Mouse (Mus musculus): ENCODE measurements at regions not wholly inside any gene's neighbourhood (a gene's known extent, or its start where the extent isn't known, plus 50 kb on each side); places are given as distances from the start of the nearest gene placed in this dataset.

GRCm38 (mm10) chr15:96928692-96929091 is 127.1 kb downstream of the Slc38a4 start:
- H3K36me3 ChIP-seq (ENCODE audit: control insufficient read depth, insufficient read depth, low read length): no peaks in the 10 kb centered on the region
- no peak overlapping the region for H3K9ac ChIP-seq (replicated peaks; ENCODE audit: low read depth, low read length)
- WGBS: 64% methylated on average over 4 of the region's 4 CpGs
- H3K9me3 ChIP-seq (ENCODE audit: control insufficient read depth, low read depth, low read length): no peaks in the 10 kb centered on the region
- H3K27me3 ChIP-seq (ENCODE audit: control insufficient read depth, insufficient read depth, low read length): no peaks in the 10 kb centered on the region
- ATAC-seq (ENCODE audit: insufficient number of reproducible peaks, insufficient read depth, low FRiP score, low read depth): peak; percentile 65; the same call in 1 of the 2 replicates
- H3K4me3 ChIP-seq (ENCODE audit: low read depth, low read length): no peak overlapping the region
- H3K4me2 ChIP-seq (replicated peaks; ENCODE audit: low read depth, low read length): no peak overlapping the region
- no peak overlapping the region for H3K27ac ChIP-seq (ENCODE audit: low read length)
- no peaks in the 10 kb centered on the region for H3K4me1 ChIP-seq (ENCODE audit: control insufficient read depth, insufficient read depth, low read length)

- Histone ChIP-seq H3K4me3 (ENCODE audit: low read depth, low read length) (no peak overlapping the region), H3K27ac (ENCODE audit: low read length) (no peak overlapping the region), H3K9ac (replicated peaks; ENCODE audit: low read depth, low read length) (no peak overlapping the region), H3K36me3 (ENCODE audit: control insufficient read depth, insufficient read depth, low read length) (no peaks in the 10 kb centered on the region), H3K27me3 (ENCODE audit: control insufficient read depth, insufficient read depth, low read length) (no peaks in the 10 kb centered on the region), H3K4me2 (replicated peaks; ENCODE audit: low read depth, low read length) (no peak overlapping the region), H3K4me1 (ENCODE audit: control insufficient read depth, insufficient read depth, low read length) (no peaks in the 10 kb centered on the region), H3K9me3 (ENCODE audit: control insufficient read depth, low read depth, low read length) (no peaks in the 10 kb centered on the region)
- 92% methylated on average over 4 of the region's 4 CpGs for WGBS
- ATAC-seq (ENCODE audit: insufficient number of reproducible peaks, insufficient read depth, low FRiP score, low read depth): no peak
These were observed 128.1 kb downstream of the Slc38a4 start for GRCm38 (mm10) chr15:96927674-96928073.

GRCm38 (mm10) chr15:96926660-96927059 is 129.1 kb downstream of the Slc38a4 start:
- Histone ChIP-seq H3K4me1 (ENCODE audit: control insufficient read depth, insufficient read depth, low read length) (no peaks in the 10 kb centered on the region), H3K27ac (ENCODE audit: low read length) (no peak overlapping the region), H3K36me3 (ENCODE audit: control insufficient read depth, insufficient read depth, low read length) (no peaks in the 10 kb centered on the region), H3K9ac (replicated peaks; ENCODE audit: low read depth, low read length) (no peak overlapping the region), H3K4me3 (ENCODE audit: low read depth, low read length) (no peak overlapping the region), H3K9me3 (ENCODE audit: control insufficient read depth, low read depth, low read length) (no peaks in the 10 kb centered on the region), H3K4me2 (replicated peaks; ENCODE audit: low read depth, low read length) (no peak overlapping the region), H3K27me3 (ENCODE audit: control insufficient read depth, insufficient read depth, low read length) (no peaks in the 10 kb centered on the region)
- no peak for ATAC-seq (ENCODE audit: insufficient number of reproducible peaks, insufficient read depth, low FRiP score, low read depth)
- 69% methylated on average over 1 of the region's 1 CpGs for WGBS

- no peak overlapping the region for H3K4me2 ChIP-seq (replicated peaks; ENCODE audit: low read depth, low read length)
- H3K4me3 ChIP-seq (ENCODE audit: low read depth, low read length): no peak overlapping the region
- no peaks in the 10 kb centered on the region for H3K27me3 ChIP-seq (ENCODE audit: control insufficient read depth, insufficient read depth, low read length)
- no peak for ATAC-seq (ENCODE audit: insufficient number of reproducible peaks, insufficient read depth, low FRiP score, low read depth)
- no peaks in the 10 kb centered on the region for H3K9me3 ChIP-seq (ENCODE audit: control insufficient read depth, low read depth, low read length)
- no peak overlapping the region for H3K27ac ChIP-seq (ENCODE audit: low read length)
- WGBS: 89% methylated on average over 7 of the region's 7 CpGs
- H3K4me1 ChIP-seq (ENCODE audit: control insufficient read depth, insufficient read depth, low read length): no peaks in the 10 kb centered on the region
- no peak overlapping the region for H3K9ac ChIP-seq (replicated peaks; ENCODE audit: low read depth, low read length)
- H3K36me3 ChIP-seq (ENCODE audit: control insufficient read depth, insufficient read depth, low read length): no peaks in the 10 kb centered on the region
These were observed 139.2 kb downstream of the Slc38a4 start for GRCm38 (mm10) chr15:96916586-96916985.

GRCm38 (mm10) chr15:96915544-96915943 is 140.2 kb downstream of the Slc38a4 start:
- no peak overlapping the region for H3K27ac ChIP-seq (ENCODE audit: low read length)
- WGBS: 74% methylated on average over 10 of the region's 10 CpGs

GRCm38 (mm10) chr15:96914988-96915387 is 140.8 kb downstream of the Slc38a4 start:
- H3K36me3 ChIP-seq (ENCODE audit: control insufficient read depth, insufficient read depth, low read length): no peaks in the 10 kb centered on the region
- H3K27me3 ChIP-seq (ENCODE audit: control insufficient read depth, insufficient read depth, low read length): no peaks in the 10 kb centered on the region
- no peak overlapping the region for H3K4me2 ChIP-seq (replicated peaks; ENCODE audit: low read depth, low read length)
- no peak overlapping the region for H3K9ac ChIP-seq (replicated peaks; ENCODE audit: low read depth, low read length)
- no peak for ATAC-seq (ENCODE audit: insufficient number of reproducible peaks, insufficient read depth, low FRiP score, low read depth)
- 91% methylated on average over 6 of the region's 6 CpGs for WGBS
- H3K4me1 ChIP-seq (ENCODE audit: control insufficient read depth, insufficient read depth, low read length): no peaks in the 10 kb centered on the region
- H3K9me3 ChIP-seq (ENCODE audit: control insufficient read depth, low read depth, low read length): no peaks in the 10 kb centered on the region
- no peak overlapping the region for H3K4me3 ChIP-seq (ENCODE audit: low read depth, low read length)
- H3K27ac ChIP-seq (ENCODE audit: low read length): no peak overlapping the region

More at GRCm38 (mm10) chr15:96915544-96915943, 140.2 kb downstream of the Slc38a4 start:
- Histone ChIP-seq H3K4me2 (replicated peaks; ENCODE audit: low read depth, low read length) (no peak overlapping the region), H3K27me3 (ENCODE audit: control insufficient read depth, insufficient read depth, low read length) (no peaks in the 10 kb centered on the region), H3K9ac (replicated peaks; ENCODE audit: low read depth, low read length) (no peak overlapping the region), H3K9me3 (ENCODE audit: control insufficient read depth, low read depth, low read length) (no peaks in the 10 kb centered on the region), H3K36me3 (ENCODE audit: control insufficient read depth, insufficient read depth, low read length) (no peaks in the 10 kb centered on the region), H3K4me1 (ENCODE audit: control insufficient read depth, insufficient read depth, low read length) (no peaks in the 10 kb centered on the region), H3K4me3 (ENCODE audit: low read depth, low read length) (no peak overlapping the region)
- ATAC-seq (ENCODE audit: insufficient number of reproducible peaks, insufficient read depth, low FRiP score, low read depth): no peak

- Histone ChIP-seq H3K9ac (replicated peaks; ENCODE audit: low read depth, low read length) (no peak overlapping the region), H3K27me3 (ENCODE audit: control insufficient read depth, insufficient read depth, low read length) (no peaks in the 10 kb centered on the region), H3K4me2 (replicated peaks; ENCODE audit: low read depth, low read length) (no peak overlapping the region), H3K36me3 (ENCODE audit: control insufficient read depth, insufficient read depth, low read length) (no peaks in the 10 kb centered on the region), H3K4me1 (ENCODE audit: control insufficient read depth, insufficient read depth, low read length) (no peaks in the 10 kb centered on the region), H3K4me3 (ENCODE audit: low read depth, low read length) (no peak overlapping the region), H3K27ac (ENCODE audit: low read length) (no peak overlapping the region), H3K9me3 (ENCODE audit: control insufficient read depth, low read depth, low read length) (no peaks in the 10 kb centered on the region)
- no peak for ATAC-seq (ENCODE audit: insufficient number of reproducible peaks, insufficient read depth, low FRiP score, low read depth)
- 93% methylated on average over 4 of the region's 4 CpGs for WGBS
These were observed 150.2 kb downstream of the Slc38a4 start for GRCm38 (mm10) chr15:96905520-96905919.

GRCm38 (mm10) chr15:96903461-96903860 is 152.3 kb downstream of the Slc38a4 start:
- H3K36me3 ChIP-seq (ENCODE audit: control insufficient read depth, insufficient read depth, low read length): no peaks in the 10 kb centered on the region
- no peak for ATAC-seq (ENCODE audit: insufficient number of reproducible peaks, insufficient read depth, low FRiP score, low read depth)
- H3K27ac ChIP-seq (ENCODE audit: low read length): no peak overlapping the region
- H3K9ac ChIP-seq (replicated peaks; ENCODE audit: low read depth, low read length): no peak overlapping the region
- H3K27me3 ChIP-seq (ENCODE audit: control insufficient read depth, insufficient read depth, low read length): no peaks in the 10 kb centered on the region
- H3K4me2 ChIP-seq (replicated peaks; ENCODE audit: low read depth, low read length): no peak overlapping the region
- WGBS: 90% methylated on average over 3 of the region's 3 CpGs
- no peak overlapping the region for H3K4me3 ChIP-seq (ENCODE audit: low read depth, low read length)
- H3K4me1 ChIP-seq (ENCODE audit: control insufficient read depth, insufficient read depth, low read length): no peaks in the 10 kb centered on the region
- H3K9me3 ChIP-seq (ENCODE audit: control insufficient read depth, low read depth, low read length): no peaks in the 10 kb centered on the region

GRCm38 (mm10) chr15:96902781-96903180 is 153.0 kb downstream of the Slc38a4 start:
- H3K9ac ChIP-seq (replicated peaks; ENCODE audit: low read depth, low read length): no peak overlapping the region
- no peaks in the 10 kb centered on the region for H3K36me3 ChIP-seq (ENCODE audit: control insufficient read depth, insufficient read depth, low read length)
- no peaks in the 10 kb centered on the region for H3K4me1 ChIP-seq (ENCODE audit: control insufficient read depth, insufficient read depth, low read length)
- H3K9me3 ChIP-seq (ENCODE audit: control insufficient read depth, low read depth, low read length): no peaks in the 10 kb centered on the region
- WGBS: 85% methylated on average over 8 of the region's 8 CpGs
- H3K27me3 ChIP-seq (ENCODE audit: control insufficient read depth, insufficient read depth, low read length): no peaks in the 10 kb centered on the region
- ATAC-seq (ENCODE audit: insufficient number of reproducible peaks, insufficient read depth, low FRiP score, low read depth): no peak
- H3K27ac ChIP-seq (ENCODE audit: low read length): no peak overlapping the region
- no peak overlapping the region for H3K4me3 ChIP-seq (ENCODE audit: low read depth, low read length)
- H3K4me2 ChIP-seq (replicated peaks; ENCODE audit: low read depth, low read length): no peak overlapping the region

All from stomach, embryonic 14.5 days (tissue).